Mouse (Mus musculus): Measurements from ENCODE around the gene Pf4.

GRCm38 (mm10) chr5:90806050-90806449 lies 33.8 kb downstream of the Pf4 start:
- TF ChIP-seq CTCF (IDR thresholded peaks at IDR 0.05) (no peak), POLR2A (IDR thresholded peaks at IDR 0.05; ENCODE audit: insufficient read depth, low read depth, low read length) (no peak), EP300 (IDR thresholded peaks at IDR 0.05; ENCODE audit: insufficient read depth, low read depth, low read length) (no peak)

All from heart, adult 2 months (tissue).